In genomic region chr6:51544118-51544681, GRCm38 (mm10) we compare ENCODE assay signal across 7 mouse cellular contexts. TPM values are rescaled to one million over a fixed set of nuclear protein-coding genes. Genes with fewer than 3 reads are reported as not detected.
DNase-seq lines count a peak whose midpoint lies in the region; ATAC-seq and TF ChIP-seq lines count a peak whose summit lies in the region.

No protein-coding gene starts in this region.

- DNase-seq in thymus, postnatal 25 days: peak; percentile 22
- DNase-seq in thymus, postnatal 4 days: no peak
- peak; percentile 25 for DNase-seq in c-Kit-positive CD71-positive TER-119-negative erythroid progenitor cells, embryonic 14.5 days (ENCODE audit: low read depth)
- peak; percentile 54 for DNase-seq in heart, postnatal 36 days
- peak; percentile 78 for DNase-seq in lung, postnatal 0 days (ENCODE audit: low spot score)
- no peak for DNase-seq in cerebellum, postnatal 25 days
- no peak for DNase-seq in layer of hippocampus, postnatal 25 days (ENCODE audit: extremely low spot score in 1 of 2, low spot score in 1 of 2)

- H3K36me3 ChIP-seq in lung, postnatal 0 days (ENCODE audit: insufficient read depth, low read length): no peaks in the 10 kb centered on the region

- intact Hi-C loops in heart, postnatal 36 days (cut with DNase I): loop anchor here (2.0 kb wide), 1 partner anchor 73 kb away; the partner anchor contains the start of gene Cbx3

- 43% methylated on average over 7 of the region's 7 CpGs for WGBS in lung, postnatal 0 days

- H3K9me3 ChIP-seq in lung, postnatal 0 days (ENCODE audit: low read length): no peaks in the 10 kb centered on the region

- no peak for TF ChIP-seq CTCF in lung, postnatal 0 days (IDR thresholded peaks at IDR 0.05)

- no peaks in the 10 kb centered on the region for H3K27me3 ChIP-seq in lung, postnatal 0 days (replicated peaks; ENCODE audit: insufficient read depth, low read length)

- no peaks in the 10 kb centered on the region for H3K4me1 ChIP-seq in lung, postnatal 0 days (ENCODE audit: insufficient read depth, low read depth, low read length)

- no peak overlapping the region for H3K9ac ChIP-seq in lung, postnatal 0 days (replicated peaks; ENCODE audit: low read depth)

- ATAC-seq in lung, postnatal 0 days: peak; percentile 58

- H3K27ac ChIP-seq in lung, postnatal 0 days (ENCODE audit: low read length): no peak overlapping the region

- peak; percentile 47; the same call in 1 of the 2 replicates for TF ChIP-seq EP300 in lung, postnatal 0 days (IDR thresholded peaks at IDR 0.05)

- peak overlapping the region; percentile 42; the same call in 1 of the 2 replicates for H3K4me2 ChIP-seq in lung, postnatal 0 days (replicated peaks; ENCODE audit: low read depth, low read length)

- H3K4me3 ChIP-seq in lung, postnatal 0 days (ENCODE audit: low read depth, low read length): peak overlapping the region; percentile 20; the same call in 1 of the 2 replicates

RNA-seq across cellular contexts. Expression of gene Snx10, which starts 20.5 kb away (rescaled TPM):
- total RNA-seq in heart, postnatal 36 days (2021): 10 to 100 TPM; 11.7 to 12.6 TPM
- 11.8 and 14.3 TPM in 2 replicates for polyA plus RNA-seq in lung, postnatal 0 days (2015; fragmentation: Nextera tagmentation; extraction: Ambion mirVana)
- total RNA-seq in layer of hippocampus, postnatal 25 days (2021): 100 to 1,000 TPM in 1 of 2 experiments, 10 to 100 TPM in 1; 99.1 to 114 TPM

Comparison
In these comparisons a context has a peak if more than half of its experiments do, and no peak if none do; other contexts are left out.
1. DNase-seq: peak in thymus, postnatal 25 days (single experiment), c-Kit-positive CD71-positive TER-119-negative erythroid progenitor cells, embryonic 14.5 days (single experiment), heart, postnatal 36 days (2 of 2) and lung, postnatal 0 days (single experiment); none in thymus, postnatal 4 days (single experiment), cerebellum, postnatal 25 days (0 of 2) and layer of hippocampus, postnatal 25 days (0 of 2).
2. RNA of gene Snx10, which starts 20.5 kb away (total RNA-seq): 99.1 to 114 TPM in layer of hippocampus, postnatal 25 days; 11.7 to 12.6 TPM in heart, postnatal 36 days; every median in the first group is over 4 times any median in the second.